Comparison of ENCODE assay signal across 26 mouse cellular contexts in the genomic region with DNA sequence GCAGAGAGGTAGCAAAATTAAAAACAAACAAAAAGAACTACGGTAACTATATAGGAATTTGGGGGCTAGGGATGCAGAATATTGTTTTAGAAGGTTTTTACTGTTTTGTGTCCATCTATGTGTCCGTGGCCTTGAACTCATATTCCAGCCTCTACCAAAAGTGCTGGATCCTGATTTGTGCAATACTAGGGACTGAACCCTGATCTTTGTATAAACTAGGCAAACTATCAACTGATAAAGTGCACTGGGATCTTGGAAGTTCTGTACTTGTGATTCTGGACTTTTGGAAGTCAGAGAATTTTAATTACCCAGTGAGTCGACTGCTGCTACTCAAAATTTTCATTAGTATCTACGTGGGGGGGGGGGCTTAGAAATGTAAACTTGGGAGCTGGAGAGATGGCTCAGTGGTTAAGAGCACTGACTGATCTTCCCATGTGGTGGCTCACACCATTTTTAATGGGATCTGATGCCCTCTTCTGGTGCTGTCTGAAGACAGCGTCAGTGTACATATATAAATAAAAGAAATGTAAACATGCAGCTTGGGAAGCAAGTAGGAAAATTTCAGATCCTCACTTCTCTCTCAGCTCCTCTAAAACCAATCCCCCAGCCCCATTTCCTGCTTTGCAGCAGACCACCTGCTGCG. TPM values are rescaled to one million over a fixed set of nuclear protein-coding genes. Genes with fewer than 3 reads are reported as not detected.
DNase-seq lines count a peak whose midpoint lies in the region; ATAC-seq and TF ChIP-seq lines count a peak whose summit lies in the region.
"Had no signal": no experiment of that assay in that cellular context is flagged by ENCODE, and none has a peak within 500 bp of the region (broad histone marks: within the 10 kb centered on the region; RNA-seq: fewer than 3 reads in every experiment).

No protein-coding gene starts in this region.

- H3K4me2 ChIP-seq in heart, embryonic 12.5 days, result peak overlapping the region; percentile 12; the same call in 1 of the 2 replicates
- H3K4me2 ChIP-seq in lung, embryonic 14.5 days, result no peak overlapping the region
- H3K4me2 ChIP-seq in intestine, embryonic 15.5 days (replicated peaks), result no peak overlapping the region
- H3K4me2 ChIP-seq: liver, embryonic 13.5 days; neural tube, embryonic 15.5 days had no signal

- peaks cover 34% of the 10 kb centered on the region for H3K36me3 ChIP-seq in heart, embryonic 12.5 days
- peaks cover 18% of the 10 kb centered on the region for H3K36me3 ChIP-seq in lung, embryonic 14.5 days (ENCODE audit: insufficient read depth)
- H3K36me3 ChIP-seq in intestine, embryonic 15.5 days, result 0 out of 2 replicates have a peak, but pooled peaks cover 3% of the 10 kb centered on the region
- peaks cover 9% of the 10 kb centered on the region for H3K36me3 ChIP-seq in small intestine, adult 2 months (ENCODE audit: control insufficient read depth, insufficient read depth, low read length)
- H3K36me3 ChIP-seq: liver, embryonic 13.5 days had no signal

- H3K9me3 ChIP-seq in heart, embryonic 12.5 days (replicated peaks), result no peaks in the 10 kb centered on the region
- no peaks in the 10 kb centered on the region for H3K9me3 ChIP-seq in lung, embryonic 14.5 days (ENCODE audit: low read depth, low read length)
- no peaks in the 10 kb centered on the region for H3K9me3 ChIP-seq in intestine, embryonic 15.5 days
- H3K9me3 ChIP-seq: liver, embryonic 13.5 days; neural tube, embryonic 15.5 days had no signal

- no peak for TF ChIP-seq POLR2A in small intestine, adult 2 months (IDR thresholded peaks at IDR 0.05; ENCODE audit: low read depth, low read length)

- peak overlapping the region; percentile 67 for H3K27ac ChIP-seq in heart, embryonic 12.5 days (ENCODE audit: poor library complexity, severe bottlenecking)
- peak overlapping the region; percentile 19; the same call in 1 of the 2 replicates for H3K27ac ChIP-seq in lung, embryonic 14.5 days (ENCODE audit: low read depth)
- H3K27ac ChIP-seq in intestine, embryonic 15.5 days, result 0 out of 2 replicates have a peak overlapping the region, but pooled peaks have one; percentile 15
- H3K27ac ChIP-seq in small intestine, adult 2 months (ENCODE audit: insufficient read depth, low read depth, low read length), result peak overlapping the region; percentile 84
- H3K27ac ChIP-seq: gastrocnemius, adult 2 months; heart, adult 2 months; liver, embryonic 13.5 days; neural tube, embryonic 15.5 days had no signal

- H3K27me3 ChIP-seq in heart, embryonic 12.5 days (replicated peaks), result no peaks in the 10 kb centered on the region
- no peaks in the 10 kb centered on the region for H3K27me3 ChIP-seq in lung, embryonic 14.5 days (ENCODE audit: insufficient read depth, low read length)
- no peaks in the 10 kb centered on the region for H3K27me3 ChIP-seq in intestine, embryonic 15.5 days (replicated peaks)
- H3K27me3 ChIP-seq in small intestine, adult 2 months (ENCODE audit: control insufficient read depth, insufficient read depth, low read length), result no peaks in the 10 kb centered on the region
- H3K27me3 ChIP-seq: liver, embryonic 13.5 days; neural tube, embryonic 15.5 days had no signal

- no peak overlapping the region for H3K9ac ChIP-seq in heart, embryonic 12.5 days
- H3K9ac ChIP-seq in lung, embryonic 14.5 days, result no peak overlapping the region
- no peak overlapping the region for H3K9ac ChIP-seq in intestine, embryonic 15.5 days
- H3K9ac ChIP-seq: liver, embryonic 13.5 days; neural tube, embryonic 15.5 days had no signal

- TF ChIP-seq CTCF in lung, embryonic 14.5 days (IDR thresholded peaks at IDR 0.05; ENCODE audit: low read depth), result peak; percentile 23; the same call in 1 of the 2 replicates
- TF ChIP-seq CTCF in small intestine, adult 2 months (IDR thresholded peaks at IDR 0.05; ENCODE audit: extremely low read depth, insufficient read length, insufficient replicate concordance, low read depth, low read length), result no peak

- H3K4me1 ChIP-seq in heart, embryonic 12.5 days (replicated peaks), result peaks cover 13% of the 10 kb centered on the region
- peaks cover 4% of the 10 kb centered on the region; the same call in 1 of the 2 replicates for H3K4me1 ChIP-seq in lung, embryonic 14.5 days (ENCODE audit: insufficient read depth)
- peaks cover 16% of the 10 kb centered on the region for H3K4me1 ChIP-seq in intestine, embryonic 15.5 days (replicated peaks)
- H3K4me1 ChIP-seq in small intestine, adult 2 months (ENCODE audit: control insufficient read depth, insufficient read depth, insufficient read length, low read length), result peaks cover 25% of the 10 kb centered on the region

- no peak for DNase-seq in heart, adult 18-20 months
- peak; percentile 62 for DNase-seq in lung, embryonic 14.5 days
- DNase-seq in lung, adult 18-20 months, result no peak
- no peak for DNase-seq in gastrocnemius, postnatal 14 days
- DNase-seq in testis, postnatal 14 days (ENCODE audit: low spot score), result no peak
- DNase-seq: adrenal gland, postnatal 25 days; cerebellum, adult 18-20 months; cerebellum, postnatal 36 days; gastrocnemius, adult 2 months; heart, adult 2 months; kidney, adult 8-10 months; liver, embryonic 13.5 days; retina, postnatal 1 day; right cerebral cortex, postnatal 4 days had no signal

- 31% methylated on average over 6 of the region's 6 CpGs for WGBS in heart, embryonic 12.5 days
- WGBS in lung, embryonic 14.5 days, result 27% methylated on average over 6 of the region's 6 CpGs
- 30% methylated on average over 6 of the region's 6 CpGs for WGBS in intestine, embryonic 15.5 days
- 29% methylated on average over 6 of the region's 6 CpGs for WGBS in small intestine, adult 2 months

- no peak overlapping the region for H3K4me3 ChIP-seq in heart, embryonic 12.5 days
- no peak overlapping the region for H3K4me3 ChIP-seq in lung, embryonic 14.5 days (ENCODE audit: low read depth, low read length)
- H3K4me3 ChIP-seq in intestine, embryonic 15.5 days (replicated peaks), result no peak overlapping the region
- no peak overlapping the region for H3K4me3 ChIP-seq in small intestine, adult 2 months (ENCODE audit: low read depth, low read length)
- H3K4me3 ChIP-seq: gastrocnemius, adult 2 months; heart, adult 2 months; liver, embryonic 13.5 days; myocyte; neural tube, embryonic 15.5 days had no signal

- ATAC-seq in heart, embryonic 12.5 days (ENCODE audit: insufficient number of reproducible peaks, low FRiP score), result no peak
- ATAC-seq in lung, embryonic 14.5 days (ENCODE audit: insufficient read depth), result peak; percentile 73
- no peak for ATAC-seq in intestine, embryonic 15.5 days
- ATAC-seq: forebrain, embryonic 16.5 days; hindbrain, embryonic 16.5 days had no signal

- intact Hi-C loops in gastrocnemius, postnatal 14 days (cut with DNase I; ENCODE audit: low total_unique reads), result no loop called here

RNA-seq across cellular contexts. Expression of a gene that starts 13.9 kb away (rescaled TPM):
- 15.6 and 17.4 TPM in 2 replicates for polyA plus RNA-seq in heart, embryonic 12.5 days (2016; fragmentation: Nextera tagmentation; extraction: Ambion mirVana)
- 10 to 100 TPM; 21.6 to 27.4 TPM for total RNA-seq in heart, adult 18-20 months (2021)
- polyA plus RNA-seq in lung, embryonic 14.5 days (2014; fragmentation: Nextera tagmentation; extraction: Ambion mirVana), result 13.7 and 15.6 TPM in 2 replicates
- polyA plus RNA-seq in intestine, embryonic 15.5 days (2015; fragmentation: Nextera tagmentation; extraction: Ambion mirVana), result 17.0 and 17.6 TPM in 2 replicates
- 0.80 and 3.4 TPM in 2 replicates for polyA plus RNA-seq in small intestine, adult 2 months (2012; rRNA removed)
- 10 to 100 TPM in 1 of 2 experiments, 1 to 10 TPM in 1; 7.6 to 15.0 TPM for total RNA-seq in gastrocnemius, postnatal 14 days (2021)

RNA-seq across cellular contexts. Expression of a gene that starts 23.6 kb away (rescaled TPM):
- not detected in 2 replicates for polyA plus RNA-seq in heart, embryonic 12.5 days (2016; fragmentation: Nextera tagmentation; extraction: Ambion mirVana)
- total RNA-seq in heart, adult 18-20 months (2021), result not detected
- not detected in 2 replicates for polyA plus RNA-seq in lung, embryonic 14.5 days (2014; fragmentation: Nextera tagmentation; extraction: Ambion mirVana)
- polyA plus RNA-seq in intestine, embryonic 15.5 days (2015; fragmentation: Nextera tagmentation; extraction: Ambion mirVana), result not detected in 2 replicates
- polyA plus RNA-seq in small intestine, adult 2 months (2012; rRNA removed), result not detected in 2 replicates
- not detected for total RNA-seq in gastrocnemius, postnatal 14 days (2021)
- total RNA-seq: adrenal gland, postnatal 25 days; gastrocnemius, adult 2 months; heart, adult 2 months; heart, postnatal 25 days; layer of hippocampus, postnatal 25 days; left cerebral cortex, postnatal 36 days had no signal
- polyA plus RNA-seq: forebrain, embryonic 16.5 days; heart, adult 2 months; hindbrain, embryonic 16.5 days; large intestine, adult 2 months; liver, embryonic 13.5 days; myocyte; neural tube, embryonic 15.5 days; thymus, postnatal 0 days had no signal

RNA-seq across cellular contexts. Expression of a gene that starts 34.9 kb away (rescaled TPM):
- 21.2 and 27.4 TPM in 2 replicates for polyA plus RNA-seq in heart, embryonic 12.5 days (2016; fragmentation: Nextera tagmentation; extraction: Ambion mirVana)
- total RNA-seq in heart, adult 18-20 months (2021), result 10 to 100 TPM; 19.3 to 20.1 TPM
- polyA plus RNA-seq in lung, embryonic 14.5 days (2014; fragmentation: Nextera tagmentation; extraction: Ambion mirVana), result 28.2 and 30.2 TPM in 2 replicates
- polyA plus RNA-seq in intestine, embryonic 15.5 days (2015; fragmentation: Nextera tagmentation; extraction: Ambion mirVana), result 23.3 and 25.5 TPM in 2 replicates
- 2.8 and 4.0 TPM in 2 replicates for polyA plus RNA-seq in small intestine, adult 2 months (2012; rRNA removed)
- 10 to 100 TPM; 10.0 to 12.5 TPM for total RNA-seq in gastrocnemius, postnatal 14 days (2021)

RNA-seq across cellular contexts. Expression of a gene that starts 52.1 kb away (rescaled TPM):
- polyA plus RNA-seq in heart, embryonic 12.5 days (2016; fragmentation: Nextera tagmentation; extraction: Ambion mirVana), result 10.3 and 10.9 TPM in 2 replicates
- total RNA-seq in heart, adult 18-20 months (2021), result 10 to 100 TPM; 15.9 to 16.1 TPM
- polyA plus RNA-seq in lung, embryonic 14.5 days (2014; fragmentation: Nextera tagmentation; extraction: Ambion mirVana), result 6.7 and 9.8 TPM in 2 replicates
- 9.0 and 9.7 TPM in 2 replicates for polyA plus RNA-seq in intestine, embryonic 15.5 days (2015; fragmentation: Nextera tagmentation; extraction: Ambion mirVana)
- polyA plus RNA-seq in small intestine, adult 2 months (2012; rRNA removed), result 13.5 and 36.1 TPM in 2 replicates
- total RNA-seq in gastrocnemius, postnatal 14 days (2021), result 1 to 10 TPM; 6.0 to 7.4 TPM

Comparison
In these comparisons a context has a peak if more than half of its experiments do, and no peak if none do; other contexts are left out.
1. H3K27ac ChIP-seq: peak in every context shown above with its lines; median percentile 84 in small intestine, adult 2 months; 67 in heart, embryonic 12.5 days; 19 in lung, embryonic 14.5 days; 15 in intestine, embryonic 15.5 days.